1 mouse cellular context compared by ENCODE assay signal in genomic region chr17:56288866-56289265, GRCm38 (mm10).
TF ChIP-seq lines count a peak whose summit lies in the region.

No protein-coding gene starts in this region.

TF ChIP-seq in MEL, 35 proteins besides CTCF, POLR2A, EP300 and RAD21 (continued from another document):
- TF ChIP-seq USF2 (IDR thresholded peaks at IDR 0.05; ENCODE audit: borderline replicate concordance in 1 of 2, insufficient read depth in 1 of 2, low read depth in 1 of 2, low read length in 2 of 2), result no peak
